Comparison of ENCODE assay signal across 8 mouse cellular contexts in the genomic region with DNA sequence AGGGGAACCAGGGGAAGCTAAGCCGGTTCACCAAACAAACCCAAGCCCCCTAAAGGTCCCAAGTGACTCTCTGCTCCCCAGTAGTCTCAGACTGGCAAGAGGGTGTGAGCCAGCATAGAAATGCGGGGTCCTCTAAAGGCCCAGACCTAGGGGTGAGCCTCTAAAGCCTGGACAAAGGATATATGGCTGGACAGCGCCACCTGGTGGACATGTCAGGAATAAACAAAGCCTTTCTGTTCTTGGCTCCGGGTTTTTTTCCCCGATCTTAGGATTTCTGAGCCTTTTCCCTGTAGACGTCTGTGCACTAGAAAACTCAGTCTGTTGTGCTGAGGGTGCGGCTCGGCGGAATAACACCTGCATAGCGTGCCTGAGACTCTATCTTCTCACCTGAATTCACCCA. TPM values are rescaled to one million over a fixed set of nuclear protein-coding genes. Genes with fewer than 3 reads are reported as not detected.
DNase-seq lines count a peak whose midpoint lies in the region; ATAC-seq lines count a peak whose summit lies in the region.

No protein-coding gene starts in this region.

- DNase-seq in gastrocnemius, adult 18-20 months (ENCODE audit: low spot score): peak; percentile 42
- no peak for DNase-seq in gastrocnemius, postnatal 25 days
- peak; percentile 49 for DNase-seq in gastrocnemius, postnatal 14 days
- peak; percentile 64 for DNase-seq in kidney, adult 9 months
- peak; percentile 34 to 80 for DNase-seq in spleen, postnatal 4 days (ENCODE audit: low spot score in 2 of 2)

- ATAC-seq in common myeloid progenitor, adult 5-6 weeks (replicated peaks; ENCODE audit: low read depth, poor library complexity, severe bottlenecking): peak; percentile 34; the same call in 1 of the 2 replicates
- ATAC-seq in limb, embryonic 13.5 days (ENCODE audit: low FRiP score, low read depth): no peak
- ATAC-seq in midbrain, embryonic 16.5 days: no peak

- intact Hi-C loops in gastrocnemius, postnatal 14 days (cut with DNase I; ENCODE audit: low total_unique reads): no loop called here

- peak overlapping the region; percentile 25 for H3K4me2 ChIP-seq in limb, embryonic 13.5 days (replicated peaks)
- peak overlapping the region; percentile 42 for H3K4me2 ChIP-seq in midbrain, embryonic 16.5 days (ENCODE audit: low read length)

- peaks cover 6% of the 10 kb centered on the region for H3K4me1 ChIP-seq in limb, embryonic 13.5 days
- peaks cover 10% of the 10 kb centered on the region for H3K4me1 ChIP-seq in midbrain, embryonic 16.5 days (ENCODE audit: control insufficient read depth, insufficient read depth, low read length)

- no peak overlapping the region for H3K27ac ChIP-seq in limb, embryonic 13.5 days
- H3K27ac ChIP-seq in midbrain, embryonic 16.5 days (ENCODE audit: low read length): no peak overlapping the region

- H3K4me3 ChIP-seq in limb, embryonic 13.5 days: no peak overlapping the region
- H3K4me3 ChIP-seq in midbrain, embryonic 16.5 days (ENCODE audit: low read depth, low read length): no peak overlapping the region

- H3K9ac ChIP-seq in limb, embryonic 13.5 days: no peak overlapping the region
- H3K9ac ChIP-seq in midbrain, embryonic 16.5 days (ENCODE audit: low read depth, low read length): peak overlapping the region; percentile 33; the same call in 1 of the 2 replicates

- H3K27me3 ChIP-seq in limb, embryonic 13.5 days: peaks cover 59% of the 10 kb centered on the region
- 0 out of 2 replicates have a peak, but pooled peaks cover 4% of the 10 kb centered on the region for H3K27me3 ChIP-seq in midbrain, embryonic 16.5 days (ENCODE audit: control insufficient read depth, insufficient read depth, low read depth, low read length)

- under 1% methylated on average over 10 of the region's 10 CpGs for WGBS in limb, embryonic 13.5 days
- 1% methylated on average over 10 of the region's 10 CpGs for WGBS in midbrain, embryonic 16.5 days

- H3K36me3 ChIP-seq in limb, embryonic 13.5 days: no peaks in the 10 kb centered on the region
- H3K36me3 ChIP-seq in midbrain, embryonic 16.5 days (ENCODE audit: control insufficient read depth, insufficient read depth, low read length): no peaks in the 10 kb centered on the region

- H3K9me3 ChIP-seq in limb, embryonic 13.5 days: no peaks in the 10 kb centered on the region
- H3K9me3 ChIP-seq in midbrain, embryonic 16.5 days (replicated peaks; ENCODE audit: control insufficient read depth, low read length, poor library complexity, severe bottlenecking): no peaks in the 10 kb centered on the region

RNA-seq across cellular contexts. Expression of gene Enpp7, which starts 12.6 kb away (rescaled TPM):
- total RNA-seq in gastrocnemius, adult 18-20 months (2021): not detected
- total RNA-seq in gastrocnemius, postnatal 25 days (2021): not detected
- total RNA-seq in common myeloid progenitor, adult 5-6 weeks (2017): not detected in 2 replicates
- not detected for total RNA-seq in gastrocnemius, postnatal 14 days (2021)
- not detected in 2 replicates for polyA plus RNA-seq in limb, embryonic 13.5 days (2015; fragmentation: Nextera tagmentation; extraction: Ambion mirVana)
- polyA plus RNA-seq in midbrain, embryonic 16.5 days (2015; fragmentation: Nextera tagmentation; extraction: Ambion mirVana): not detected in 2 replicates

RNA-seq across cellular contexts. Expression of gene Cbx2, which starts 47.3 kb away (rescaled TPM):
- 1 to 10 TPM in 1 of 2 experiments, under 1 TPM in 1; 0.85 to 1.0 TPM for total RNA-seq in gastrocnemius, adult 18-20 months (2021)
- total RNA-seq in gastrocnemius, postnatal 25 days (2021): 1 to 10 TPM in 1 of 2 experiments, under 1 TPM in 1; 0.69 to 1.4 TPM
- 7.3 and 8.3 TPM in 2 replicates for total RNA-seq in common myeloid progenitor, adult 5-6 weeks (2017)
- 1 to 10 TPM; 1.4 to 1.9 TPM for total RNA-seq in gastrocnemius, postnatal 14 days (2021)
- polyA plus RNA-seq in limb, embryonic 13.5 days (2015; fragmentation: Nextera tagmentation; extraction: Ambion mirVana): 62.8 and 66.7 TPM in 2 replicates
- polyA plus RNA-seq in midbrain, embryonic 16.5 days (2015; fragmentation: Nextera tagmentation; extraction: Ambion mirVana): 13.3 and 18.0 TPM in 2 replicates
